Mouse (Mus musculus) layer of hippocampus, adult 8-10 months (tissue): ENCODE results near the gene Nmi. TPM values are rescaled to one million over a fixed set of nuclear protein-coding genes. Genes with fewer than 3 reads are reported as not detected.
A peak's percentile ranks its signal among the peaks of the same experiment; 100 is the strongest.
"Not testable (repeated sequence)": the region's sequence is repeated elsewhere in the genome, so short reads cannot be mapped to it uniquely, and the experiment has no call there.

Experiments
- DNase-seq, 2 experiments: peaks; one replicate each; pipeline ENCODE4 v3.0.0; 2022; ENCODE audit warnings: low spot score in 2 of 2
- total RNA-seq, 4 experiments: library from RNA; stranded (reverse); gene quantifications; 2 replicates each; pipeline ENCODE4 v1.2.4; 2022

Nmi gene
- 1 to 10 TPM; 2.7 to 4.8 (median 4.1) TPM for total RNA-seq

DNA sequence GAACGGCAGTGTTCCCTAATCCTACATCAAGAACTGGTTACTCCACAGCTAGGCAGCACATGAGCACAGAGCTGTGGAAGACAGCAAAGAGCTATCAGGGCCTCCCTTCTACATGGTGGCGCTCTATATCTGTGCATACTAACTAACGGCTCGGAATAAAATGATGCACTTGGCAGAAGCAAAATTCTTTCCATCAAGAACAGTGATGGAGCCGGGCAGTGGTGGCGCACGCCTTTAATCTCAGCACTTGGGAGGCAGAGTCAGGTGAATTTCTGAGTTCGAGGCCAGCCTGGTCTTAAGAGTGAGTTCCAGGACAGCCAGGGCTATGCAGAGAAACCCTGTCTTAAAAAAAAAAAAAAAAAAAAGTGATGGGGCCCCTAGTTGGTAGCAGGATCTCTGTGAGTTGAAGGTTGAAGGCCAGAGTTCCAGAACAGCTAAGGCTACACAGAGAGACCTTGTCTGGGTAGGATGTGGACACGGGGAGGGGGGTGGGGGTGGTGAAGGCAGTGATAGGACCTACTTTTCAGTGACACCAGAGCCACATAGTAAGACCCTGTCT is at the start of gene Nmi:
Gene Nmi (minus strand): TSS at position 85 of the 559 bp plus-strand sequence.
- no peak for DNase-seq

DNA sequence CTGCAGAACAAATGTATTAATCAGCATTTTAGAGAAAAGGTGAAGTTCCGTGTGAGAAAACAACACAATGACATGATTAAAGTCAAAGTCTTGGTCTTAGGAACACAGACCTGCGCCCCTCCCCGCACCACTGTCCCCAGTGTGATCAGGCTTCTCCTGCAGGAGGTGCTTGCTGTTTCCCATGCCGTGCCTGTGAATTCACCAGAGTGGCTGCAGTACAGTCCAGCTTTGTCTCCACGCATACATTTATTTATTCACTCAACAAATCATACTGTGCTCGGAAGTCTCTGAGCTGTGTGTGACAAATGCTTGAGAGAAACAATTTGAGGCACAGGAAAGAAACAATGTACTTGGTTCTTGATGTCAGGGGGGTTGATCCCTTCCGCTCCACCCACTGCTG is 43.1 kb upstream of the Nmi start:
- DNase-seq = no peak

DNA sequence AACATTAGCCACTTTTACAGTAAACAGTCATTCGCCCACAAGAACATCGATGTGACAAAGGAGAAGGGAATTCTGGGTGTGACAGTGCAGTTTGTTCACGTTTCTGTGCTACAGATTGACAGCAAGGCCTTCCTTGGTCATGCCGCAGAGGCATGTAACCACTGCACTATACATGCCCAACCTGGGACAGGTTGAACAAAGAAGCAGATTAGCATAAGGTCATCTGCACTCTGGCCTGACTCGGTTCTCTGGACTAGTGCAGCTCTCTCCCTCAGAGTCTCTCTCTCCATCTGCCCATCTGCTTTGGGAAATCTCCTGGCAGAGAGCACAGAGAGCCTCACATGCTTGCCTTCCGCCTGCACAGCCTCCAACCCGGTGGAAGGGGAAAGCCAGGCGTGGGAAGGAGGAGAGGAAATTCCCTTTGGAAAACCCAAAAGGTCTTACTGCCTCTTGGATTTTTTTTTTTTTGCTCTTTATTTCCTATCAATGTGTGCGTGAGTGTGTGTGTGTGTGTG is 40.1 kb upstream of the Nmi start:
- peak in 1 of 2 experiments; percentile 5 for DNase-seq

DNA sequence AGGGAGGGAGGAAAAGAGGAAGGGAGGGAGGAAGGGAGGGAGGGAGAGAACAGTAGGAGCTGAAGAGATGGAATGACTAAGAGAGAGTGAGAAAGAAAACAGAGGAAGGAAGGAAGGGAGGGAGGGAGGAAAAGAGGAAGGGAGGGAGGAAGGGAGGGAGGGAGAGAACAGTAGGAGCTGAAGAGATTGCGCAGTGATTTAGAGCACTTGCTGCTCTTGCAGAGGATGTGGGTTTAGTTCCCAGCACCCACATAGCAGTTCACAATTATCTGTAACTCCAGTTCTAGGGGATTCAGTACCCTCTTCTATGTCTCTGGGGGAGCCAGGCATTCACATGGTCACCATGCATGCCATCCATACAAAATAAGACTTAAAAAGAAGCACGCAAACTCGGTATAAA is 38.5 kb upstream of the Nmi start:
- not testable (repeated sequence) for DNase-seq

DNA sequence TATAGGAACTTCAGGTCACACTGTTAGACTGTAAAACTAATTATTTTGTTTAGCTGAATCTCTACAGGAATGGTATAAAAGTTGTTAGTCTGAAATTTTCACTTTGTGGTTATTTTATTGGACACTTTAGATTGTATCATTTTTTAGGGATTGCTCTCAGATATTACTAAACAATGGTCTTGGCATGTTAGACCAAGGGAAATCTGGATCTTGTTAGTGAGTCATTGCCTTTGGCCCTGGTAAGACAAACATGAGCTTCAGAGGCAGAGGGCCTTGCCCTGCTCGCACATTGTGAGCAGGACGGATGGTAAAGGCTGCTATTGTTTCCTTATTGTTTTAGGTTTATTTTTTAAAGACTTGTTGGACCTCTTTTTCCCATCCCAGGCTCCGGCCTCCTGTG is 33.1 kb upstream of the Nmi start:
- no peak for DNase-seq

DNA sequence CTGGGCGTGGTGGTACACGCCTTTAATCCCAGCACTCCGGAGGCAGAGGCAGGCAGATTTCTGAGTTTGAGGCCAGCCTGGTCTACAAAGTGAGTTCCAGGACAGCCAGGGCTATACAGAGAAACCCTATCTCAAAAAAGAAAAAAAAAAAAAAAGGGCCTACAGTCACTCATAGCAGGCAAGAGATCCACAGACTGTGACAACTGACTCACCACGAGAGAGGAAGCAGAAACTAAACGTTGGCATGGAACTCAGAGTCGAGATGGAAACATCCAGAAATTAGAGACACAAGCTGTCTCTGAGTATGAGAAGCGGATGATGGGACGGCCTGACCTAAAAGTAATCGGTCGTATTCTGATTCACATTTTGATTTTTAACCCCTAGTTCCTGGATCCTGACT is 29.0 kb upstream of the Nmi start:
- DNase-seq = not testable (repeated sequence)

DNA sequence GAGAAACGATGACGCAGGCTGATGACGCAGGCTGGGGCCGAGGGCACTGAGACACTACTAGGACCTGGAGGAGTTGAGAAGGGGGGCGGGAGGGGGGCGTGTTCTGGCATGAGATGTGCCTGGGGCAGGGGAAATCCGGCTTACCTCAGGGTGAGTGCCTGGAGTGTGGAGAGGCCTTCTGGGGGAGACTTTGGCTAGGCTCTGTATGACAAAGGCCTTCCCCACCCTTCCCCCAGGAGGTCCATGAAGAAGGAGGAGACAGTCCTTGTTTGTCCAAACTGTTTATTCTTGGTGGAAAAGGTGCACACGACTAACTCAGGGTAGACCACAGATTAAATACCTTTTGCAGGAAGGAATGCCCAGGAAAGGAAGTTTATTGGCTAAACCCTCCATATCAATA is 28.2 kb upstream of the Nmi start:
- no peak for DNase-seq

DNA sequence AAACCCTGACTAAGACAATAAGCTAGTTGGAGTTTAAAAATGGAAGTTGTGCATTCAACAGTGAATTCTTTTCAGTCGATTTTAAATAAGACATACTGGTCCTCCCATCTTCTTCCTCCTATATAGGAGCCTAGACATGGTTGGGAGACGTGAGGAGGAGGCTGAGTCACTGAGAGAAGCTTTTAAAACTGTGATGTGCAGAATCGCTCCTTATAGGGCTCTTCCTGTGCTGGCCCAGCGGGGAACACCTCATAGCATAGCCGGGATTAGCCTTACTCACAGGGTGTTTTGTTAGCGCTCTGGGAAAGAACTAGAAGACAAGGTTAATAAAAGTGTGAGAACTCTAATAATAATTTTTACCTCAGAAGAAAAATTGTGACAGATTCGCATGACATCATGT is 26.7 kb upstream of the Nmi start:
- no peak for DNase-seq

DNA sequence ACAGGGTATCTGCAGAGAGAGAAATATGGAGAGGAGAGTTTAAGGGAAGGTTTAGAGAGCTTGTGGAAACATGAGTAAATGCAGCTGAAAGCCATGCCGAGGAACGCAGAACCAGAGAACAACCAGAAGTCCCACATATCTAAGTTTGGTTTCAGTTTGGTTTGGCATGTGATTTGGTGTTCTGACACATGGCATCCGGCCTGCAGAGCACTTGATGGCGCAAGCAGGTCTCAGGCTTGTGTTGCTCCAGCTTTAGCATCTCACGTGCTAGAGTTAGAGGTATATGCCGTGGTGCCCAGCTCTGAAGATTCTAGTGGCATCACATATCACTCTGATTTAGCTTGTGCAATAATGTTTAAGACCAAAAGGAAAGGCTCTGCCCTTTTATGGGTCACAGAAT is 18.2 kb upstream of the Nmi start:
- no peak for DNase-seq

DNA sequence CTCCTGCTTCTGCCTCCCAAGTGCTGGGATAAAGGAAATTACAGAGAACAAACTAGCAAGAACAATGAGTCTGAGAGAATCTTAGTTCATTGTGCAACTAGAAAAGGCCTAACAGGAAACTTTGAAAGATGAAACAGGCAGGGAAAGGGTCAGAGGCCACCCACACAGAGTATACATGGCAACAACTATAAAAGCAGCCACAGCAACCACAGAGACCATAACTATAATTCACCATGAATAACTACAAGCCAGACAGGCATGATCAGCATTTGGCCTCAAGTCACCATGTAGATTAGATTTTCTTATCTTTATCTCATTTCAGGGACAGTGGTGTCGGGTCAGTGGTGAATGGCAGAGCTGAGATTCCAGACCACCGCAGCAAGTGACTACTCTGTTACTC is 16.3 kb upstream of the Nmi start:
- no peak for DNase-seq

DNA sequence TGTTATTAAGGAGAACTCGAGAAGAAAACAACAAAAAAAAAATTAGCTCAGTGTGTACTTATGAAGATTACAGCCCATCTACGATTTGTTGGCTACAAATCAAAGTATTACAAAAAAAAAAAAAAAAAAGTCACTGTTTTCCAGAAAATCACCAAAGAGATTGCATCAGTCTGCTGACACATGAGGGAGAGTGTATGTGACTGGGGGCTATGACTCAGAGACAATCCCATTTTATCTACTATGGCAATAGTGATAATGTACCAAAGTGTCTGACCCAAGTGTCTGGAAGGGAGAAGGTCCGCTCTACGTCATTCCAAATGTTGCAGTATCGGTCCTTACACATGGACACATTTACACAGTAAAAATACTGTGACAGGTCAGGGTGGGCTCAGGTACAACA is 13.4 kb upstream of the Nmi start:
- no peak for DNase-seq

DNA sequence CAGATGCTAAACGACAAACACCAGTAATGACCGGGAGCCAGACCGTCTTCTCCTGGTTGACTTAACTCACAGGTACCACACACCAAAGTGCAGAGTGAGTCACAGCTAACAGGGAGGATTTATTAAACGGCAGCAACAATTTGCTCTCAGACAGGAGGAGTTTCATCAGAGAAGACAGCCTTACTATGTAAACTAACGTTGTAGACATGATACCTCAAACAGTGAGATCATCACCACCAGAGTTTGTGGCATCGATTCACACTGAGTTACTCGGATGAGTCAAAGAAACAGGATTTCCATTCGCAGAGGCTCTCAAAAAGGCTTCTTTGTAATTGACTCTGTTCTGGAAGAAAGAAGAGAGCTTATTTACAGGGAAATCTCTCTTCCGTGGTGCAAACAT is 12.9 kb upstream of the Nmi start:
- no peak for DNase-seq

DNA sequence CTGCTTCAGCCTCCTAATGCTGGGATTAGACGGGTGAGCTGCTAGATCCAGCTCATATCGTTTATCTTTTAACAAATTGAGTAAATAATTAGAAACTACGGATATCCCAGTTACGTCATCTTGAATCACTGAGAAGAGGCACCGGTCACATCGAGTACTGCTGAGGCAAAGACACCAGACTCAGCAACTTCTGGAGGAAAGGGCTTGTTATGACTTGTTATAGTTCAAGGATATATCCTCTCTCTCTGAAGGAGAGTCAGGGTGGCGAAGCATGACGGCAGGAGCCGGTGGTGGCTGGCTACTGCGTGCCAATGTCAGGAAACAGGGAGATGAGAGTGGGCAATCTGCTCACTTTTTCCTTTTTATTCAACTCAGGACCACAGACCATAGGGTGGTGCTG is 11.9 kb upstream of the Nmi start:
- DNase-seq = no peak

DNA sequence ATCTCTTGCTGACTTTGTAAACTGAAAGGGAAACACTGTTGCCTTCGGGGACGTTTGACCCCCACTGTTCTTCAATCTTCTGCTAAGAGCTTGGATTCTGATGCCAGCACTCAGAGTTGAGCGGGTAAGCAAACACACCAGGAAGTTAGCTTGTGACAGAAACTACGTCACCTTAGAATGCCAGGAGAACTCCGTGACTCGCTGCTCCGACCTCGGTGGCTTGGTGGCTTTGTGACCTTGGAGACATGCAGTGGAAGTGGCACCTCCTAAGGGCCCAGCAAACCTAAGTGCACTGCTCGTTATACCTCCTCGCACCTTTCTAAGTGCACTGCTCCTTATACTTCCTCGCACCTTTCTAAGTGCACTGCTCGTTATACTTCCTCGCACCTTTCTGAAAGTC is 9.0 kb upstream of the Nmi start:
- no peak for DNase-seq

DNA sequence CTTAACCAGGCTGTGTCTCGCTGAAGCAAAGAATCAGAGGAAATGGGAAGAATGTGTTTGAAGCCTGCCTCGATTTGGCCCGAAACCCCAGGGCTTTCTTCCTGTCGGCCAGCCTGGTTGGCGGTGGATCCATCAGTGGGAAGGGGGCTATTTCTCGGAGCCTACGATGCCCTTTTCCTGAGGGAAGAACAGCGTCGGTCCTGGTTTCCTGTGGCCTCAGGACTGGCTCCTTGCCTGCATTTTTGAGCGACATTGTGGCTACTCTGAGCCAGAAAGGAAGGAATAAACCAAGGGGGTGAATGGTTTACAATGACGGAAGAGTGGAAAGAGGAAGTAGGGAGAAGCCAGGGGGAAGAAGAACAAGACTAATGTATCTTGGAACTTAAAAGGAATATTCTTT is 8.3 kb upstream of the Nmi start:
- no peak for DNase-seq

DNA sequence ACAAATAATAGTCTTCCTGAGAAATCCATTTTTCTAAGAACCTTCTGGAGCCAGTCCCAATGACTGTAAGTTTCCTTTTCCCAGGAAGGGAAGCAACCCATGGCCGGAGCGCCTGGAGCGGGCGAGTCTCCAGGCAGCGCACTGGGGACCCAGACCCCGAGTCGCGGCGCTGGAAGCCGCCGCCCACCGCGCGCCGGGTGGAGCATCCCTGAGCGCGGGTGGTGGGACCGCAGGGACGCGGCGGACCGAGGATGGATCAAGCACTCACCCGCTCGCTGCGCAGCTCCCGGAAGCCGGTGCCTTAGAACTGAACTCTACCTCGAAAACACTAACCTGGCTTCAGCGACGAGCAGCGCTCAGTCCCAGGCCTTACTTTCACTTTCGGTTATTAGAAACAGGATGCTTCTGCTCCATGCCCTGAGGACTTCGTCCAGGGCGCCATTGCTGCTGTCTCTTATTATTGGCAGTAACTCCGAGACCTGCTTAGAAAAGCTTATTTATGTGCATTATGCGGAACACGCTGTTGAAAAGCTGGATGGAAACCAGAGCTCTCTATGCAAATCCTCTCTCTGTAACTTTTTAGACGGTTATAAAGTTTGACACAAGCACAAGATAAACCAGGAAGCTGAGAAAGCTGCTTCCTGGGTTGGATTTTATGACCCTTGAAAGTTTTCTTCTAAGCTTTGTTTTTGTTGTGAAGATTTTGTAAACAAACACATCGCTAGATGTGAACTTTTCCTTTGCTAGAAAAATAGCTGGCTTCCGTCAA is 469 bp downstream of the Nmi start:
- DNase-seq = peak in 1 of 2 experiments; percentile 12

DNA sequence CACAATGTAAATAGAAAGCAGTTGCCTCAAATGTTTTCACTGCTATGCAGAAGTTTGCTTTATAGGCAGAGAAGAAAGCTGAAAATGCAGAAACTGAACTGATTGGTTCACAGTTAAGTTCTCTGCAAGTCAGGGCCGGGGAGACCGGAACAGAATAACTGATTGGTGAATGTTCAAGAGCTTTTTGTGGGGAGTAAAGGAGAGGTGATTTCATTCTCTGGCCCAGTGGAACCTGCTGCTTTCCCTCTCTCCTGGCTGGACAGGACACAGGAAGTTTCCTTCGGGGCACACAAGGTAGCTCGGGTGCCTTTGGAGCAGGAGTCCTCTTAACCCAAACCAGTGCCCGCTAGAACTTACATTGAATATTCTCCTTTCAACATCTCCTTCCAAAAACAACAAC is 1.2 kb downstream of the Nmi start:
- no peak for DNase-seq

DNA sequence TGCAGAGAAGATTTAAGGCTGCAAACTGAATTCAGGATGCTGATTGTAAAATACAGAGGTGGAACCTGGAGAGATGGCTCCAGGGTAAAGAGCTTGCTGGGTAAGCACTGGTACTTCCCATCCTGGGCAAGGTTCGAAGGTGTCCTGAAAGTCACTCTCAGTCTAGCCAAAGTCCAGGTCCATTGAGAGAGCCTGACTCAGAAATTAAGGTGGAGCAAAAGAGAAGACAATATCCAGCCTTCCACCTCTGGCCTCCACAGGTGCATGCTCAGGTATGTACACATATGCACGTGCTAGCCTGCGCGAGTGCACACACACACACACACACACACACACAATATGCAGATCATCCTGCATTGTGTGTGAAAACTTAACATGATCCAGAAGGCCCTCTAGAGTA is 2.4 kb downstream of the Nmi start:
- DNase-seq = no peak

DNA sequence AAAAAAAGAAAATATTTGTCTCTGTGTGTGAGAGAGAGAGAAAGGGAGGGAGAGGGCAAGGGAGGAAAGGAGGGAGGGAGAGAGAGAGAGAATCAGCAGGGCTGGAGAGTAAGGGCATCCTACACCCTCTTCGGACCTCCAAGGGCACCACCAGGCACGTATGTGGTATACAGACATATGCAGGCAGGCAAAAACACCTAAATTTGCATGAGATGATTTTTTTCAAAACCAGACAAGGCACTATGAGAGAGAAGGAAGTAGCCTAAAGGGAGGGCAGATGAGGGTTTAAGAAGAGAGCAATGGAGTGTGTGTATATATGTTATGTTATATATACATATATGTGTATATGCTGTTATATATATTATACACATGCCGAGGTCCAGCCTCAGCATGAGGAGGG is 6.0 kb downstream of the Nmi start:
- no peak for DNase-seq

DNA sequence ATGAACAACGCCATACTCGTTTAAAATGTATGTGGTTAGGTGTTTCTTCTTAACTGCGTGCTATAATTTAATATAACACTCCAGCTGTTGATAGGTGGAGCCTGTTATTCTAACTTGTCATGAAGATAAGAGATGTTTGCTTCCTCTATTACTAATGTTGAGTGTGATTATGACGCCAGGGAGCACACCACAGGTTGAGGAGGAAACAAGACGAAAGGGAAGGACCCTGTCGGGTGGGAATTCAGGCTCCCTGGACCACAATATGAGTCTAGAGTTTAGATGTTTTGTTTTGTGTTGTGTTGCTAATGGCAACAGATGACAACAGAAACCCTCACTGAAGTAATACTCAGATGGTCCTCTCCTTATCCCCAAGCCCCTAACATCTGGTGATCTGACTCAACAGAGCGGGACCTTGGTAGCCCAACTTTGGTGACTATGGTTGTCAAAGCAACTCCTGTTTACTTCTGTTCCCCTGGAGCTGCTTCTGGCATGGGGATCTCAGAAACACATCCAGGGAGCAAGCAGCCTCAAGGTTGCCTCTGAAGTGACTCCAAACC is 19.6 kb downstream of the Nmi start:
- no peak for DNase-seq

DNA sequence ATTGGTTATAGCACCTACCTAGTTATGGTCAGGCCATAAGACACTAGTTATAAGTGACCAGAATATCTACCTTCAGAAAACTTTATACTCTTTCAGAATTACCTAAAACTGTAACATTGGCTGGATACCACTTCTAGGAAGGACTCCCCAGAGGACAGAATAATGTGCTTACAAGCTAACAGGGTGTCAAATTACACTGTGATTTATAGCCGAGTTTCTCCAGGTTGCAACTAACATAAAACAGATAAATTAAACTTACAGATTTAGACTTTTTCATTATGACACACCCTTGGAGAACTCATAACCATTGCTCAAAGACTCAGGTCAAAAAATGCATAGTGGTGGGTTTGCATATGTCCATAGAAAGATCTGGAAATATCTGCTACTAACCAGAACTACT is 22.4 kb downstream of the Nmi start:
- no peak for DNase-seq

DNA sequence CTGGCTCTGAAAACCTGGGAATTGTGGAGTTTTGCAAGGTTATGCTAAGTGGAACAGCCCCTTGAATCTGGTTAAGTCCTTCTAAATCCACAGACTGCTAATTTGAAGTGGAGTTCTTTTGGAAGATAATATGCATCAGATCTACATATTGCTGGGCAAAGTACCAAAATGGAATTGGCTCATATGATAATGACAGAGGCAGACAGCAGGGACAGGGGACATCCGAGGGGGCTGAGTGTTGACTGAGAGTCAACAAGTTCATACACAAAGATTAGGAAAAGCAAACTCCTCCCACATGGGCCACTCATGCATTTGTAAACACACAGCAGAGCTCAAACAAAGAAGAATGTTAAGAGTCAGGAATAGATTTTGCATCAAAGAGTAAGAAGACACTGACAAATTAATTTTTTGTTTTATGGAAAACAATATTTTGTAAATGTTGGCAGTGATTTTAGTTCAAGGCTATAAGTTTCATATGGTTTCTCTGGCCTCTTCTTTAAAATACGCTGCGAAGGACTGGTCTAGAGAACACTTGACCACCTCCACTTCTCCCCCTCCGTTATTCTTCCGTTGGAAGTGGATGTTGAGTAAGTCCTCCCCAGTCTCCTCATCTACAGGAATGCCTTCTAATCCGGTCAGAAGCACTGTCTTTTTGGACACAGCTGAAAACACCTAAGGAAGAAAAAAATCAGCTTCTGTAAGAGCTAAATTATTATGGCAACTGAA is 25.0 kb downstream of the Nmi start:
- DNase-seq = no peak
